Mouse (Mus musculus) lung, adult 2 months (tissue): Measurements from ENCODE around the gene Strbp. TPM values are rescaled to one million over a fixed set of nuclear protein-coding genes. Genes with fewer than 3 reads are reported as not detected.

Experiments
- DNase-seq: peaks from one replicate; pipeline ENCODE4 v3.0.0; 2022
- H3K4me1 ChIP-seq: fragments of 200-500 bp; 2 replicates; pipeline ENCODE4 v1.6.1; 2011; ENCODE audit warnings: low read length; ENCODE audit not compliant: control insufficient read depth, insufficient read depth
- H3K4me3 ChIP-seq: fragments of 200-500 bp; replicated peaks from 2 replicates; pipeline ENCODE3; 2011; ENCODE audit warnings: low read depth, mild to moderate bottlenecking, control low read depth, low read length; ENCODE audit errors: extremely low read depth
- CTCF ChIP-seq: fragments of 200-500 bp; IDR thresholded peaks from 2 replicates; pipeline ENCODE4 v1.5.1; 2011; ENCODE audit warnings: mild to moderate bottlenecking, low read length, control low read depth; ENCODE audit not compliant: insufficient read depth
- POLR2A ChIP-seq: fragments of 200-500 bp; IDR thresholded peaks from 2 replicates; pipeline ENCODE4 v1.6.1; 2011; ENCODE audit warnings: low read depth, mild to moderate bottlenecking, control low read depth, low read length, borderline replicate concordance; ENCODE audit errors: extremely low read depth
- WGBS: fragments of 180-500 bp; shearing (Covaris S2); methylation state at CpG from one replicate; pipeline ENCODE4 v1.1.7; 2018; 5-methylcytosine and 5-hydroxymethylcytosine counted together
- polyA plus RNA-seq: library from polyadenylated mRNA; depleted of rRNA; stranded (reverse); fragments of >200 nt; gene quantifications from 2 replicates; pipeline ENCODE4 v1.2.3, GENCODE M21; 2012

The Strbp gene
- polyA plus RNA-seq, 1 experiment: 4.0 TPM

DNA sequence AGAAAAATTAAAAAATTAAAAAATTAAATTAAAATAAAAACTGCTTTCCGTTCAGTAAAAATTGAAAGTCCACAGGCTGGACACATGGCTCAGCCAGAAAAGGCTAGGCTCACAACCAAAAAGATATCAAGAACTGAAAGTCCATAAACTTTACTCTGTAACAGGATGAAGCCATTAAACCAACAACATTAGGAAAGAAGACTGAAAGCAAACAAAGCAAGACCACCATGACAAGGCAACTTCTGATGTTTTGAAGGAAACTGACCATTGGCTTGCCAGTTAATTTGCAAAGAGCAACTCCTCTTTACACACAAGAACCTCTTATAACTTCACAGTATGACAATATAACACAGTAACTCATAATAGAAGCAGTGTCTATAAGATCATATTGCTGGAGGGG is 54.7 kb downstream of the Strbp start:
- no peak for DNase-seq
- Histone ChIP-seq H3K4me3 (no peak overlapping the region), H3K4me1 (no peaks in the 10 kb centered on the region)
- TF ChIP-seq CTCF (no peak), POLR2A (no peak)
- 77% methylated on average over 1 of the region's 1 CpGs for WGBS

DNA sequence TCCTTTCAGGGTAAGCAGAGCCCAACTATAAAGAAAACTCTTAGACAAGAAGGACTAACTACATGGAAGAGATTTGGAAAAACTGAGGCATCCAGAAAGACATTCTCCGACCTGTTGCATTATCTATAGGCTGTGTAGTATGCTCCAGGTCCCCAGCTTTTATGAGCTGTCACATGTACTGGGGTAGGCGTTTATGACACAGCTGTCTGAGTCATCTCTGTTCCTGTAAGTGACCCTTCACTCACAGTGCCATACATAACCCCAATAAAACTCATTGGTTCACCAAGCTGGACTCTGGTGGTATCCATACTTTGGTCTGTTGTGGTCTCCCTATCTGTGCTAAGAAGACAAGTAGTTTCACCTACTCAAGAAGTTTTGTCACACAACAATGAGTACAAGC is 80.3 kb downstream of the Strbp start:
- H3K4me1 ChIP-seq: no peaks in the 10 kb centered on the region
- no peak for TF ChIP-seq POLR2A
- no peak for TF ChIP-seq CTCF
- no peak for DNase-seq
- H3K4me3 ChIP-seq: no peak overlapping the region
- WGBS: 85% methylated on average over 2 of the region's 2 CpGs

DNA sequence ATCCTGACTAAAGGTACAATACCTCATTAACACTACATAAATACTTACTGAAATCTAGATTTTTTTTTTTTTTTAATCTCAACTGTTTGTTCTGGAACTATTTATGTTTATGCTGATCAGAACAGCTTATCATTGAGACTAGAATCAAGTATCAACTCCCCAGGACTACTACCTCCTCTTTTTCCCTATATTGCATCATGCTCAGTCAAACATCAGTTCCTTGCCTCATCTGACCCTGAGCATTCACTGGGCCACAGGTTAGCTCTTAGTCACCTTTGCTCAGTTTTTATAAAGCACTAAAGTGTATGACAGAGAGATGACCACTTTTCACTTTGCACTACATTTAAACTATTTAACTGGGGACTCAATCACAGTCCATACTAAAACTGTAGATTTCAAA is 115.7 kb downstream of the Strbp start:
- DNase-seq: no peak
- Histone ChIP-seq H3K4me1 (no peaks in the 10 kb centered on the region), H3K4me3 (no peak overlapping the region)
- TF ChIP-seq POLR2A (no peak), CTCF (no peak)

DNA sequence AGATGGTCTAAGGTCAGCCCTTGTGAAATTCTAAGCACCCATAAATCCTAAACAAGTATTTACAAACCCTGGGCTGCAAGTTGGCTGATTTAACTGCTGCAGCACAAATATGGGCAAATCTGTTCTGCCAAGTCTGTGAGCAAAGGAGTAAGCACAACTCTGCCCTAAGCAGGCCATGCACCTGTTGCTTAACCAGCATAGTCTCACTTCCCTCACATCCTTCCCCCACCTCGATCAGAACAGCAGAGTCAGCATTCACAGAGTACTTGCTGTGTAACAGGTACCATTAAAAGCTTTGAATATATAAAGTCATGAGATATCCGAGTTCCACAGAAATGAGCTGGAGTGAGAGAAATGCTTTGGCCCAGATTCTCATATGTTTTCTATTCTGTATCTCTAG is 125.5 kb downstream of the Strbp start:
- TF ChIP-seq CTCF: no peak
- no peak for DNase-seq
- WGBS: 71% methylated on average over 2 of the region's 2 CpGs
- Histone ChIP-seq H3K4me1 (no peaks in the 10 kb centered on the region), H3K4me3 (no peak overlapping the region)

DNA sequence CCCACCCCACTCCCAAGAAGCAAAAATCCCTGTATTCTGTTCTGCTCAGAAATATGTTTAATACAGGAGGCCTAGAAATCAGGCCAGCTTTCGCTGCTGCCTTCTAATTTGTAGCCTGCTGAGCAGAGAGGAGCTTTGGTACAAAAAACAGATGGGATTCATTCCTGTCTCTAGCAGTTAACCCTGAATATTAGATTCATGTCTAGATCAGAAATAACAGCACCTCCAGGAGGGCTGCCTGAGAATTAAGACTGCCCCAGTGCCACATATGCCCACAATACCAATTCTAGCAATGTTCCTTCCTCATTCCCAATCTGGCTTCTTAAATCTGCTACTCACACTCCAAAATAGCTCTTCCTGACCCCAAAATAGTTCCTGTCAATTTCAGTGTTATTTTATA is 127.0 kb downstream of the Strbp start:
- DNase-seq: no peak
- 92% methylated on average over 1 of the region's 1 CpGs for WGBS
- TF ChIP-seq CTCF: no peak
- no peak for TF ChIP-seq POLR2A

DNA sequence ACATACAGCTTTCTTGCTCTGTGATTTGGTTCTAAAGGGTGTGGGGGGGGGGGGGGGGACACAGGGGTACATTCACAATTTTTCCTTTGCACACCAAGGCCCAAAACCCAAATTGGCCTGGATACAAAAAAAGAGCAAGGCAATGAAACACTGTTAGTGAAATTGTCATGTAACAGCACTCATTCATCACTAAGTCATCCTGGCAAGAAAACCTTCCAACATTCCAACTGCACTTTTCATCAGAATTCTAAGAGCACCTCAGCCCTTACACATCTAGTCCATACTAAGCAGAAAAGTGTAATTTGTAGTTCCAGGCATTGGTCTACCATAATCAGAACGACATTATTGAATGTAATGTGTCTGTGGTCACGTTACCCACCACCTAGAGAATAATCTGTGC is 131.5 kb downstream of the Strbp start:
- Histone ChIP-seq H3K4me1 (peaks cover 3% of the 10 kb centered on the region), H3K4me3 (no peak overlapping the region)
- 89% methylated on average over 2 of the region's 2 CpGs for WGBS
- no peak for DNase-seq
- TF ChIP-seq POLR2A: no peak
- no peak for TF ChIP-seq CTCF

More for the DNA sequence above, 127.0 kb downstream of the Strbp start:
- no peak overlapping the region for H3K4me3 ChIP-seq
- H3K4me1 ChIP-seq: no peaks in the 10 kb centered on the region

DNA sequence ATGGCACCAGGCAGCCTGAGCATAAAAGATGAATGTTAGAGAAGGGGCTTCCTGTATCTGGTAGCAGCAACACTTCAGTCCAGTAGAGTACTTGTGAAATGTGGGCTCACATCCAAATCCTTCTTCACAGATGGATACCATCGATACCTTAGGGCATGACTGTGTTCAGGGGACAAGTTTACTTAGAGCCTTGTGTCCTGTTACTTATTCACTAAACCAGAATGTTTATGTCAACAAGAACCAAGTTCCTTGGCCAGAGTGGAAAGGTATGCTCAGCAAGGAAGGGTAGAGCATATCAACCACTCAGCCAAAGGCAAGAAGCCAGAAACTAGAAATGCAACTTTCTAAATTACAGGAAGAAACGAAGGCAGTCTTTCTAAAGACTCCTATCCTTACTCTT is 133.0 kb downstream of the Strbp start:
- TF ChIP-seq POLR2A (no peak), CTCF (no peak)
- no peak for DNase-seq
- 44% methylated on average over 2 of the region's 2 CpGs for WGBS
- H3K4me1 ChIP-seq: peaks cover 3% of the 10 kb centered on the region
- no peak overlapping the region for H3K4me3 ChIP-seq

DNA sequence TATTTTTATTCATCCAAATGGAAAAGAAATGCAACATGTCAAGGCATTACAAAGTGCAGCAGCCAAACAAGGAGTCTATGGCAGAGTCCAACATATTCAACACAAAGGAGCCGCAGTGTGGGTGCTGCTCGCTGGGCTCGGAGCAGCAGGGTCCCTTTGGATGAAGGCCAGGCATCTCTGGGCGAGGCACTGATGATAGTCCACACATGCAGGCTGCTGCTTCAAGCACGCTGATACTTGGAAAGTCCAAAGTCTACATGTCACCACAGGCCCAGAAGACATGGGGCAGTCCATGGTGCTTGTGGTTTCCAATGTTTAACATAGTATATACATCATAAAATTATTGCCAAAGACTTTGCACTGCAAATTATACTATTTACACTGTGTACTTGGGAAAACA is 133.8 kb downstream of the Strbp start:
- DNase-seq: no peak
- H3K4me1 ChIP-seq: peaks cover 3% of the 10 kb centered on the region
- no peak overlapping the region for H3K4me3 ChIP-seq
- WGBS: 63% methylated on average over 5 of the region's 5 CpGs
- TF ChIP-seq POLR2A (no peak), CTCF (no peak)

DNA sequence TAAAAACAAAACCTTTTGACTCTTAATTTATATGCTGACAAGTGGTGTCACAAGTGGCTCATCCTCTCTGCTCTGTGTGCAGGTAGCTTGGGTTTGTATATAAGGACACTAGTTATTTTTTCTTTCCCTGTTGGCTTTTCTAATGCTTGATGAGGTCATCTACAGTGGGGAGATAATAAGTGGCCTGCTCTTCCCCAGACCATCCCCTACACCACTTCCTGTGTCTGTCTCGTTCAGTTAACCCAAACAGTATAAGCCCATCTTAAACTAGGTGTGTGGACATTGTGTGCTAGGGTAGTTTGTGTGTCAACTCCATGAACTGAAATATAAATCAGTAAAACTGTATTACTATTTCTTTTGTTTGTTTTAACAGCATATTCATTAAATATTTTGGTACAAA is 137.6 kb downstream of the Strbp start:
- no peak for DNase-seq
- no peak overlapping the region for H3K4me3 ChIP-seq
- TF ChIP-seq POLR2A (no peak), CTCF (no peak)
- peaks cover 3% of the 10 kb centered on the region for H3K4me1 ChIP-seq
- WGBS: 42% methylated on average over 1 of the region's 1 CpGs

DNA sequence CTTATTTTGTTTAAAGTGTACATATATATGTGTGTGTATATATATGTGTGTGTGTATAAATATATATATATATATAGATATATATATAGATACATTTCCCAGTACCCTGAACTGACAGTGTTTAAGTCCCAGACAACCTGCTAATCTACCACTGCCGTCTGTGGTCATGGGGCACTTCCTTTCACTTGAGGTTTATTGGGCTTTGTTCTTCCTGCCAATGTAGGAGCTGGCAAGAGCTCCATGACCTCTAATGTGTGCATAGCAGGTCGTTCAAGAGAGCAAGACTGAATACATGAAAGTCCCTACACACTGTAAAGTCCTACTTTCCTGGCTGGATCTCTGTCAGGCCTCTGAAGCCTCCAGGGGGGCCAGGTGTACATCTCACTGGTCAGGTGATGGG is 138.1 kb downstream of the Strbp start:
- WGBS: 20% methylated on average over 2 of the region's 2 CpGs
- DNase-seq: no peak
- Histone ChIP-seq H3K4me1 (peaks cover 2% of the 10 kb centered on the region), H3K4me3 (no peak overlapping the region)
- TF ChIP-seq POLR2A (no peak), CTCF (no peak)

DNA sequence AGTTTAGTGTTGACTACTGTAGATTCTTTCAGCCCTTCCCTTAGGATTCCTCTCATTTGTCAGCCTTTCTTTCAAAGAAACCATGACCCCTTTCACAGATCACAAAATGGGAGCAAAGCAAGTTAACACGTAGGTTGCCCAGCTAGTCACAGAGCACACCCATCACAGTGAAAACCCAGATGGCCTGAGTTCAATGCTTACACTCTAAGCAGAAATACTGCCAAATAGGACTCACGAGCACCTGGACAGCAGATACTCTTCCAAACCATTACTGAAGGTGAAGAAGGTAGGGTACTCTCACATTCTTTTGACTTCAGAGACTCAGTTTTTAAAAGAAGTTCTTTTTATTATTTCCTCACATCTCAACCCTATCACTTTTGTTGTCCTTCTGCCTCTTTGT is 147.3 kb downstream of the Strbp start:
- Histone ChIP-seq H3K4me3 (no peak overlapping the region), H3K4me1 (no peaks in the 10 kb centered on the region)
- TF ChIP-seq CTCF (no peak), POLR2A (no peak)
- 78% methylated on average over 2 of the region's 2 CpGs for WGBS
- no peak for DNase-seq

DNA sequence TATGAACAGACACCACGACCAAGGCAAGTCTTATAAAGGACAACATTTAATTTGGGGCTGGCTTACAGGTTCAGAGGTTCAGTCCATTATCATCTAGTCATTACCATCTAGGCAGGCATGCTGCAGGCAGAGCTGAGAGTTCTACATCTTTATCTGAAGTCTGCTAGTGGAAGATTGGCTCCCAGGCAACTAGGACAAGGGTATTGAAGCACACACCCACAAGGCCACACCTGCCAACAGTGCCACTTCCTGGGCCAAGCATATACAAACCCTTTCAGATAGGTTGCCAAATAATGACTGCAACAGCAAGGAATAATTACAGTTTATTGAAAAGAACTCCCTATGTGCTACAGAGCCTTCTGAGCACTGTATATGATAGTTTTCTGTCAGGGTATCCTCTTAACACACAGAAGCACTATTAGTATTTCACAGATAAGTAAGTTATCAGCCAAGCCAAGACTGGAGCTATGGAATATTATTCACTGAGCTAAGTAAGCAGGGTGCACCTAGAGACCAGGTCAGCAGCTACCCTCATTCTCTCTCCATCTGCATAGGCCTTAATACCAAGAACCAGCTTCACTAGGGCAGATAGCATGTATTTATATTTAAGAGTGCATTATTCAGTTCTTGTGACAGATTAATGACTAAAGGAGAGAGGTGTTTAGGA is 154.2 kb downstream of the Strbp start:
- DNase-seq: no peak
- WGBS: 94% methylated on average over 1 of the region's 1 CpGs
- H3K4me1 ChIP-seq: no peaks in the 10 kb centered on the region; the same call in 1 of the 2 replicates
- TF ChIP-seq CTCF (no peak), POLR2A (no peak)
- no peak overlapping the region for H3K4me3 ChIP-seq
